Mouse (Mus musculus) forelimb bud, embryonic 11.5 days (tissue): ENCODE results near the gene Gpr55.
"Not testable (repeated sequence)": the region's sequence is repeated elsewhere in the genome, so short reads cannot be mapped to it uniquely, and the experiment has no call there.

Experiments
- DNase-seq: peaks from one replicate; pipeline ENCODE4 v3.0.0-alpha.2; 2012; ENCODE audit warnings: low read depth, low spot score

Gene Gpr55

DNA sequence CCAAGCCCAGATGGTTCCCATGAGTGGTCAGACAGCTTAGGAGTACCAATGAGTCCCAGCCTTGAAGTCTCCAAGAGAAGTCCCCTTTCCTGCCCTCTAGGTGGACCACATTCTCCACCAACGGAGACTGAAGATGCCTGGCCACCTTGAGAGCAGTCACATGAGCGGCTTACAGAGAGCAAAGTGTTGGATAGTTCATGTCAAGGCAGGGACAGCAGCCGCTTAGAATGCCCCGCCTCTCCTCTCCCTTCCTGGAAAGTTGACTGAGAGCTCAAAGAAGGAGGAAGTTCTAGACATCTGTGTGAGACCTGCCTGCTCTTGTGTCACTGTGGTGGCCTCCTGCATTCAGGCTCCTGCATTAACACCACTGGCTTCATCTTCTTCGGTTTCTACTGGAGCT, at the start of gene Gpr55:
Gene Gpr55 (minus strand): TSS at position 135 of the 400 bp plus-strand sequence.
- no peak for DNase-seq

DNA sequence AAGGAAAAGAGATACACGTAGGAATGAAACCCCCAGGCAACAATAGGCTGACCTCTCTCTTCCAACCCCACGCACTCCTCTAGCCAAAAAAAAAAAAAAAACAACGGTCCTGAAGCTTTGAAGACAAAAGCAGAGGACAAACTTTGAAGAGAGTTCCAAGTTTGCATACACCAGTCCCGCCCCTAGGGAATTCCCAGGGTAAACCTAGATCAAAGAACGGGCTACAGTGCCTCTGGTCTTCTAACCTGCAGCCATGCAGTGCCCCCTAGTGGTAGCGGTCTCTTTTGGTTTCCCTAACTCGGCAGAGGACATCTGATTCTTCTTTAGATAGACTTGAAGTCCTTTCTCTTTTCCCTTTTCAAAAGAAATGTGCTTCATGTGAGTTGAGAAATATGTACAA, 47.0 kb upstream of the Gpr55 start:
- peak; percentile 92 for DNase-seq

DNA sequence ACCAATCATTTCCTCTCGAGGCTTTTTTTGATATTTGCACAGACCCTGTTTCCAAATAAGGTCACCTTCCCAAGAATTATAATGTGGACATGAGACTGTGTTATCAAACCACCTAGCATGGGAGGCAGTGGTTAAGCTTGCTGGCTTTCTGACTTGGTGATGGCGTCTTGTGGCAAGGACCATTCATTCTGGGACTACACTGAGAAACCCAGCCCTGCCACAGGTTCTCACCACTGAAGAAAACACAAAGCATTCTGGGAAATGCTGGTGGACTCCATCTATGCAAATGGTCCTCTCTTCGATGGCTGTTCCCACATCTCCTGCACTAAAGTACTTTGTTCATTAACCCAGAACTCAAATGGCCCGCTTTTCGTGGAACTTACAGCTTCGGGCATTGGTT, 45.2 kb upstream of the Gpr55 start:
- DNase-seq = no peak

DNA sequence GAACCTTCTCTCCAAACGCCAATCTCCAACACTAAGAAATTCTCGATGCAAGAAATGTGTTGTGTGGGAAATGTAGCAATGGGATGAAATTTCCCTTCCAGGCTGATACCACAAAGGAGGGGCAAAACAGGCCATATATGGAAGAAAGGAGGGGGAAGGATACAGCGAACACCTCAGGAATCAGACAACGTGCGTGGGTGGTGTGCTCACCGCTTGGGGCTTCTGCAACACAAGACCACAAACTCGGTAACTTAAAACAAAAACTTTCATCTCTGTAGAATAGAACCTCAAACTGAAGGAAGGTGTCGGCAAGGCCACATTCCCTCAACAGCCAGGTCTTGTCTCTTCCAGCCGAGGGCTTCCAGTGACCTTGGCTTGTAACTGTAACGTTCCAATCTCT, 44.7 kb upstream of the Gpr55 start:
- DNase-seq = no peak

DNA sequence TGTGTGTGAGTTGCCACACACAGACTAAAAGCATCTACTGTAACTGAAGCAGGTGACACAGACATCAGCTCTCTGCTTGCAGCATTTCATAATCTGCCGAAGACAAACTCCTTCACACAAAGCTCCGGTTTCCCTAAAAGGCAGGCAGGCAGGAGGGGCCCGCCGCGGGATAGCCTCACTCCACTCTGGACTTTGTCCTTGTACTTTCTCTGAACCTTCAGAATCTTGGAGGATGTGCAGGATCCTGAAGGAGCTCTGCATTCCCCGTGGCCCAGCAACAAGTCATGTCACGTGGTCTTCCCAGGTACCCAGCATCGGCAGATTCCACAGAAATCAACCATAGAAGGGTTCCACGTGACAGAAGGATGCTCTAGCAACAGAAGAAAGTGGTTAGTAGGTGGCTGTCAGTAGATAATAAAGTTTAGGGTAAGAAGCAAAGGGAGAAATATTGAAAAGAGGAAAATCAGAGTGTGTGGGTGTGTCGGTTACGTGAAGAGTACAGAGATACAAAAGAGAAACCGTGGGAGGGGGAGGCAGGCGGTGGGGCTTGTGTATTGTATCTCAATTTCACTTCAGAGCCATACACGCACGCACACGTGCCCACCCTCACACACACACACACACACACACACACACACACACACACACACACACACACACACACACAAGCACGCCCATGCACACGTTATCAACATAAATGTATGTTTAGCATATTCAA, 39.2 kb upstream of the Gpr55 start:
- DNase-seq = no peak

DNA sequence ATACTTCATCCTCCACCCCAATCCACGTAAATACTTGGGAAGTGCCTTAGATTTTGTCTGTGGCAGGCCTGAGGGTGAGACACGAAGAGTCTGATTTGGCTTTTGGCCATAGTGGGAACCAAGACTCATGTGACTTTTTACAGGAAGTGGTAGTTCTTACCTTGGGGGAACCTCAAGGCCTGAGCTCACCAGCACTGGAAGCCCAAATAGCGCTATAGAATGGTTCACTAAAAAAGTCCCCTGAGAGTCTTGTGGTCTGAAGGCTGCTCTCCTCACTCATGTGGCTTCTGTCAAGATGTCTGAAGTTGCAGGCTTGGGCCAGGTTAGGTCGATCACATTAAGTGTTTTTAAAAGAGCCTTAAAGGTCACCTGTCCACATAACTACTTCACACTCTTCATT, 37.2 kb upstream of the Gpr55 start:
- DNase-seq = no peak

DNA sequence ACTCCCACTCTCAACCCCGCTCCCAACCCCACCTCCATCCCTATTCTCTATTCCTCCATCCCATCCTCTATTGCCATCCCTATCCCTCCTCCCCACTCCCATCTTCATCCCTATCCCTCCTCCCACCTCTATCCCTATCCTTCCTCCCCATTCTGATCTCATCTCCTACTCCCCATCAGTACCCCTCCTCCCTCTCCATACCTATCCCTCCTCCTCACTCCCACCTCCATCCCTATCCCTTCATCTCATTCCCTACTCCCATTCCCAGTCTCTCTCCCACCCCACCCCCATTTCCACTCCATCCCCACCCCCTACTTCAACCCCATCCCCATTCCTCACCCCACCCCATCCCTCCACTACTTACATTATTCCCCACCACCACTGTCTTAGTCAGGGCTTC, 36.4 kb upstream of the Gpr55 start:
- no peak for DNase-seq

DNA sequence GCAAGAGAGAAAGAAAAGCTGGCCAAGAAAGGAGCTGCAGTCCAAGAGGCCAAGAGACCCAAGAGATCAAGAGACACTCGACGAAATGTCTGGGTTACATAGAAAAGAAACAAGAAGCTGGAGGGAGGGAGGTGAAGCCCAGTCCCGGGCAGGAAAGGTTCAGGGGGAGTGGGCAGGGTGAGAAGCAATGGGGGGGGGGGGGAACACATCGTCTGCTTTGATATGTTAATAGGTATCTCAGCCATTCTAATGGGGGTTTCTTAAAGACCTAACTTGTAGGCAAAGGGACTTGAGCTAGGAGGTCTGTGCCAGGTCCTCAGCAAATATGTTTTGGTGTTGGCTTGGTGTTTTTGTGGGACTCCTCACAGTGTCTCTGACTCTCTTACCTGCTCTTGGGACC, 32.7 kb upstream of the Gpr55 start:
- DNase-seq = no peak

DNA sequence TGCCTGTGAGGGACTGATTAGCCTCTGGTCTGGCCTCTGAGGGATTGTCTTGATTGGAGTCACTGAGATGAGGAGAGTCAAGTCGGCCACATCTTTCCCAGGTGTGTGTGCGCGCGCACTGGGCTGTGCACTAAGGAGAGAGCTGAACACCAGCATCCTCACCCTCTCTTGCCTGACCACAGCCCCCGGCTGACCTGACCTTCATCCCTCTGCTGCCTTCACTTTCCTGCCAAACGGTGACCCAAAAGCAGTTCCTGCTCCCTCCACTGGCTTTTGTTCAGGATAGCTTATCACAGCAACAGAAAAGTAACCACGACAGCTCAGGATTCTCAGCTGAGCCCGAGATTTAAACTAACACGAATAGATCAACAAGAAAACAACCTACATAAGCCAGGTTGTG, 31.4 kb upstream of the Gpr55 start:
- no peak for DNase-seq

DNA sequence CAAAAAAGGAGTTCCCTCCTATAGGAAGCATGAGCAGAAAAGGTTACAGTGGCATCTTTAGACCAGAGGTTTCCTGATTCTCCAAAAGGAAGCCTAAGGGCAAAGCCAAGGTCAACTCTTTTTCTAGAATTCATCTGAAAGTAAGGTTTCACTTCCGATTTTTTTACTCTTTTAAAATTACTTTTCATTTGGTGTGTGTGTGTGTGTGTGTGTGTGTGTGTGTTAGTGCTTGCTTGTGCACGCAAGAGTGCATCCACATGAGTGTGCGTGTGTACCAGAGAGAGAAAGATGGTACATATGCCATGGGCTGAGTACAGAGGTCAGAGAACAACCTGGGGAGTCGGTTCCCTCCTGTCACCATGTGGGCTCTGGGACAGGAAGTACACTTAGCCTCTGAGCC, 28.1 kb upstream of the Gpr55 start:
- DNase-seq = not testable (repeated sequence)

DNA sequence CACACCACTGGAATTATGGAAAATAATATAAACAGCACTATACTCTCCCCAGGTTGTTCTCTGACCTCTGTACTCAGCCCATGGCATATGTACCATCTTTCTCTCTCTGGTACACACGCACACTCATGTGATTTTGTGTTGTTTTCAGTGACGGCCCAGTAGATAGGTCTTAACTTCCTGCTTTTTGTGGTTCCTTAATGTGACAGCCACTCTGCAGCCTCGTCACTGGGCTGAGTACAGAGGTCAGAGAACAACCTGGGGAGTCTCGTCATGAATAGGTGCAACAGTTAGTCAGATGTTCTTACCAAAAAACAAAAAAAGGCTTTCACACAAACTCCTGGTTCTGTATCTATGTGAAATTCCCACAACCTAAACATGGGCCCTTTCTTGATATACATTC, 27.5 kb upstream of the Gpr55 start:
- no peak for DNase-seq

DNA sequence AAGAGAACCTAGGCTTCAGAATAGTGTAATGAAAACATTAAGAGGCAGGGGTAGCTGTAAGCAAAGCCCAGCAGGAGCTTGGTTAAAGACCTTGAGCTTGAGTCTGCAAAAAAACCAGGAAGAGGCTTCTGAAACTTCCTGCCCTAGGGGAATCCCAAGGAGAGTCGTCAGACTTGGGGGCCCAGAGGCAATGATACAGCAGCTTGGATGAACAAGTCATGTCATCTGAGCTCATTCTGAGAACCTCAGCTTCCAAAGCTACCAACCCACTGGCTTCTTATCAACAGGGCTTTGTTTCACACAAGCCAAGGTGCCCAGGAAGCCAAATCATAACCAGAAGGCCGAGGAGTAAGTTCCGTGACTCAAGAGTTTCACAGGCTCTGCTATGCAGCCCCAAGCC, 25.0 kb upstream of the Gpr55 start:
- DNase-seq = no peak

DNA sequence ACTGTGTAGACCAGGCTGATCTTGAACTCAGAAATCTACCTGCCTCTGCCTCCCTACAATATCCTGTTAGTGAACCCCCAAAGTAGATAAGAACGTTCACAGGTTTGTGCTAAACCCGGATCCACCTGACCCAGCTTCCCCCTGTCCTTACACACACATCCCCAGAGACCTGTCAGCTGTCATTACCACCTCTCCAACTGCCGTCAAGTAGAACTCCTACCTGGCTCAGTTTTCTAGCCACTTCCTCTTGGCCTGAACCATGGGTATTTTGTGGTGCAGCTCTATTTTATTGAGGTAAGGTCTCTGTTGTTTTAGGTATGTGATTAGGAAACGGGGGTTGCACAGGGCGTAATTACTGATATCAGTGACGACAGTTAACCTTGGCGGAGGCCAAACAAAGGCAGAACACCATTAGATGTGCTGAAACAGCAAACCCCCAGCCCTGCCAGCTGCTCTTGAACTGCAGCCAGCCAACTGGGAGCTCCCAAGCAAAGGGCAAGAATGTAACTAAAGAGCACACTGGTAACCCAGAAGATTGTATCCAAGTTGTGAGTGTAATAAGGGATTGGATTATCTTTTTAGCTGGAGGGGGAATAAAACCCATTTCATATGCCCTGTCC, 21.0 kb upstream of the Gpr55 start:
- no peak for DNase-seq

DNA sequence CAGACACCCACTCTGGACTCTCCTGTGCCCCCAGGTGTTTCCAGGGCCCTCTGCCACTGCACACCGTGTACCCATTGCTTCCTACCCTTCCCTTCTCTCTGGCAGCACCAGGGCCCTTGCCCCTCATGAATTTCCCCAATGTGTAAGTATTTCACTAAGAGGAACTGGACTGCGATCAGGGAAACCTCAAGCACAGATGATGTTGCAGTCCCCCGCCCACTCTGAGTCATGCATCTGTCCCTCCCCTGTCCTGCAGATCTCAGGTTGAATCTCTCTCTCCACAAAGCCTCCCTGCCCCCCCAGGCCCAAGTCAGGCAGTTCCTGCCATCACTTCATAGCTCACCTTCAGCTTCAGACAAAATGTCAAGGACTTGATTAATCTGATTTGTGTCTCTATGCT, 16.9 kb upstream of the Gpr55 start:
- DNase-seq = no peak

DNA sequence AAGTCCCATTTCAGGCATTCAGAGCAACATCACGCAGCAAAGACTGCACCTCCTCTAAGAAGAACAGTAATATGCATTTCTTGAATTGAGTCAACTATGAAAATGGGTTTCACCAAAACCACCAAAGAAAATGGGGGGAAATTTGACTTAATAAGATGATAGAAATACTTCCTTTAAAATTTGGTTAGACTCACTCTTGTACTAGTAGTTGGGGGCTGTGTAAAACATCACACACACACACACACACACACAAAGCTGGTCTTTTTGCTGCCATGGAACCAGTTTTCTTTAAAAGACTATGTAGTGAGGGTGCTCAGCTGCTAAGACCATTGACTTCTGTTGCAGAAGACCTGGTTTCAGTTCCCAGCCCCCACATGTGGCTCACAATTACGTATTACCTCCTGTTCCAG, 12.7 kb upstream of the Gpr55 start:
- DNase-seq = no peak

DNA sequence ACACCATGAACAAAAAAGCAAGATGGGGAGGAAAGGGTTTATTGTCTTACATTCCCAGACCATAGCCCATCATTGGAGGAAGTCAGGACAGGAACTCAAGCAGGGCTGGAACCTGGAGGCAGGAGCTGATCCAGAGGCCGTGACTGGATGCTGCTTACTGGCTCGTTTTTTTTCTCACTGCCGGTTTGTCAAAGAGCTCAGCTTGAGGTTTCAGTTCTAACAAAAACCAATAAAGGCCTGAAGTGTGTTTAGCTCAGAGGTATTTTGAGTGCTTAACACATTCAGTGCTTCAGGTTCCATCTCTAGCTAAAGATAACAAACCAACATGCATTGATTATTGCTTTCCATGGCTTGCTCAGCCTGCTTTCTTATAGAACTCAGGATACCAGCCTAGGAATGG, 11.5 kb upstream of the Gpr55 start:
- no peak for DNase-seq

DNA sequence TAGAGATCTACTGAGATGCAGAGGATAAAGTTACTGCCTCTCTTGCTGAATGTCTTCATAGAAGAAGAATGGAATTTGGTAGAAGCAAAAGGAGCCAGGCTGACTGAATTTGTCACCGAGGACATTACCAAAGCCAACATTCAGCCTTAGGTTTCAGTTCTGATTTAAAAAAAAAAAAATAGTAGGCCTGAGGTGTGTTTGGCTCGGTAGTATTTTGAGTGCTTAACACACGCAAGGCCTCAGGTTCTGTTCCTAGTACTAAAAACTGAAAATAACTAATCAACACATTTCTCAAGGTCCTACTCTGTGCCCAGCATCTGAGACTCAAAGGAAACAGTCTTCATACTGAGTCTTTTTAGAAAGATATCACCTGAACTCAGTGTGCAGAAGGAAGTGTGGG, 10.3 kb upstream of the Gpr55 start:
- DNase-seq = no peak

DNA sequence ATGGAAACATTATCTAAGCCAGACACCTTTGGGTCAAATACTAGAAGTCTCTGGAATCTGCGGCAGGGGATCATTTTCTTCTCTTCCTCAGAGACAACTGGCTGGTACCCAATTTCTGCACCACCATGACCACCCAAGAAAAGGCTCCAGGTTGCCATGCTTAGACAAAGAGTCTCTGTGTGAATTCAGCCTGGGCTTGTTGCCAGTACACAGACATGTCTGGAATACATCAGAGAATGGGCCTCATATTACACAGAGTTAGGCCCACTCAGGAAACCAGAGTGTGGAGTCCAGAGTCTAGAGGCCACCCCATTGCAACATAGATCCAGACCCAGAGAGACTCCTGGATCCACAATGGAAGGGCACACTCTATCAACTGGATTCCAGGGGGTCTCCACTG, 8.7 kb upstream of the Gpr55 start:
- no peak for DNase-seq

DNA sequence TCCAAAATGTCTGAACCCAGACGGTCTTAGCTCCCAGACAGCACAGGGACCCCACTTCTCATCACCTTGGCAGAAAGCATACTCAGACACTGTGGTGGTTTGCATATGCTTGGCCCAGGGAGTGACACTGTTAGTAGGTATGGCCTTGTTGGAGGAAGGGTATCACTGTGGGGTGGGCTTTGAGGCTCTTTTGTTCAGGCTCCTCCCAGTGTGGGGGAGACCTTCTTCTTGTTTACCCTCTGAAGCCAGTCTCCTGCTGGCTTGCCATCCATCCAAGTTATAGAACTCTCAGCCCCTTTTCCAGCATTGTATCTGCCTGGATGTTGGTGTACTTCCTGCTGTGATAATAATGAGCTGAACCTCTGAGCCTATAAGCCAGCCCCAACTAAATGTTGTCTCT, 8.3 kb upstream of the Gpr55 start:
- no peak for DNase-seq

DNA sequence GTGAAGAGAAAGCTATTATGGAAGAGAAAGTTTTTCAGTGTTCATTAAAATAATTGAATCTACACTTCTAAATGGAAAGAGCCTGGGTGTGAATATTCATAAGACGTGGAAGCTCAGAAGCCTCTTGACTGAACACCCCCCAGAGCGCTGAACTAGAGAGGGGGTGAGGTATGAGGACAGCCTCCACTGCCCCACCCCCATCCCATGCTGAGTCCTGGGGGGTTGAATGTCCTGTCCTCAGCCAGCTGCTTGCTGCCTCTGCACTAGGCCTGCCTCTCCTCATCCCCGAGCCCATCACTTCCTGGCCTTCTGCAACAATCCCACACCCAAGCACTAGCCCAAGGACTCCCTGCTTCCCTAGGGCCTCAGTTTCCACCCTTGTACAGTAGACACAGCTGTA, 5.0 kb upstream of the Gpr55 start:
- DNase-seq = no peak

DNA sequence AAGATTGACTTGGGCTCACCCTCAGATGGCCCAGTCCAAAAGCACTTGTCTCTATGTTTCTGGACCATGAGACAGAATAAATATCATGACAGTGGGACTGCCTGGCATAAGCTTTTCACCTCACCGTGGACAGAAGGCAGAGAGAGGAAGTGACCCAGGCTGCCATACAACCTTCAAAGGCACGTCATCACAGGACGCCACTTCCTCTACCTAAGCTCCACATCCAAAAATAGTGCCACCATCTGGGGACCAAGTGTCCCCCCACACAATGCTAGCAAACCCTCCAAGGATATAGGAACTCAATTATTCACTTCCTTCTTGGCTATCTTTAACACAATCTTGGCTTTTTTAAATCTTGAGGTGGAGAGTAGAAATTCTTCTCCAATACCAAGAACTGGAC, 1.3 kb upstream of the Gpr55 start:
- no peak for DNase-seq

DNA sequence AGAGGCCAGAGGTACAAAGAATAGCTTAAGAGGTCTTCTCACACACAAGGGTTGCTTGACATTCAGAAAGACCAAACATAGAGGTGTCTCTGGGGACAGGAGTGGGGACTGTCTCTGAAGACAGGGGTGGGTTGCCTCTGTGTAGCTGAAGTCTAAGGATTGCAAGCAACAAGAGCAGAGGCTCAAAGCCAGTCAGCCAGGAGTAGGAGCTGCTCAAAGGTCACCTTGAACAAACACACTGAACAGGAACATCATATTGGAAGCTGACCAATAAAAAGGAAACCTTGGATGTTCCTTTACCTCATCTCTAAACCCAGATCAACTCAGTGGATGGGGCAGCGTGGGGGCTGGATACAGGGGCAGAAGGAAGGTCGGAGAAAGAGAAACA, 924 bp downstream of the Gpr55 start:
- no peak for DNase-seq

DNA sequence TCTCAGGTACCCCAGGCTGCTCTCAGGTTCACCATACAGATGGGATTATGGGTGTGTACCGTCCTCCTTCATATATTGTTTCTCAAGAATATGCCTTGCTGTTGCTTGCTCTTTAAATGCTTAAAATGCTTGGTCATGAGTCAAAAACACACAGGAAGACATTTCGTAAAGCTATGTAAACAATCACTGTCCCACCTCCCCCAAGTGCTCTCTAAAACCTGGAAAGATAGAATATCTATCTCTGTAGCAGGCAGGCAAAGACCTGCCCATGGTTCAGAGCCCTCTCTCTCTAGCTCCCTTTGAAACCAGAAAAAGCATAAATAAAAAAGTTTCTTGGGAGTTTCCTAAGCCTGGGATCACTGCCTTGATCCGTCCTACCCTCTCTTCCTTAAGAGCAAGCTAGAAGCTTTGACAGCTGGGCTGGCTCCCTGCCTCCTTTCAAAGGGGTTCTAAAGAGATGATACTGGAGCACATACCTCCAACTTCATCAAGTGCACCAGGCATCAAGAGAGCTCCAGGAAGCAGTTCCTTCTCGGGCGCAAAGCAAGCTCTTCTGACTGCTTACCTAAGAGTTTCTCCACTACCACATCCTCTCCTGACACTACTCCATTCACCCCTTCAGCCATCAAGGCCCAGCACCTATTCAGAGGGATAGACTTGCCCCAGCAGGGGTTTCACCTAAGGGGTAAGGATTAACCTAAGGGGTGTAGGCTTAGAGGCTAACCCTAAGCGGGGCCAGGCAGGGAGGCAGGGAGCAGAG, 1.5 kb downstream of the Gpr55 start:
- DNase-seq = no peak
